Mouse (Mus musculus): ENCODE measurements around the gene Tmem63a. TPM values are rescaled to one million over a fixed set of nuclear protein-coding genes. Genes with fewer than 3 reads are reported as not detected.

The Tmem63a gene
- polyA plus RNA-seq, 1 experiment from 2014 or later: 1.4 TPM

- Histone ChIP-seq H3K9ac (peak overlapping the region; percentile 43), H3K9me3 (no peaks in the 10 kb centered on the region), H3K4me1 (peaks cover 10% of the 10 kb centered on the region), H3K27ac (0 out of 2 replicates have a peak overlapping the region, but pooled peaks have one; percentile 12), H3K36me3 (replicated peaks) (no peaks in the 10 kb centered on the region), H3K4me2 (peak overlapping the region; percentile 96), H3K4me3 (peak overlapping the region; percentile 50), H3K27me3 (replicated peaks) (peaks cover 4% of the 10 kb centered on the region; the same call in 1 of the 2 replicates)
- peak; percentile 89 for ATAC-seq (replicated peaks)
- WGBS: under 1% methylated on average over 22 of the region's 22 CpGs
Measured at GRCm38 (mm10) chr1:181017212-181017711, 75.1 kb downstream of the Tmem63a start.

GRCm38 (mm10) chr1:181017890-181018420, 75.8 kb downstream of the Tmem63a start:
- H3K4me2 ChIP-seq: 0 out of 2 replicates have a peak overlapping the region, but pooled peaks have one; percentile 96
- H3K27me3 ChIP-seq (replicated peaks): peaks cover 4% of the 10 kb centered on the region; the same call in 1 of the 2 replicates
- no peaks in the 10 kb centered on the region for H3K9me3 ChIP-seq
- WGBS: 80% methylated on average over 13 of the region's 13 CpGs
- ATAC-seq (replicated peaks): no peak
- no peaks in the 10 kb centered on the region for H3K36me3 ChIP-seq (replicated peaks)
- H3K9ac ChIP-seq: no peak overlapping the region
- no peak overlapping the region for H3K27ac ChIP-seq
- H3K4me3 ChIP-seq: no peak overlapping the region; the same call in 1 of the 2 replicates
- peaks cover 10% of the 10 kb centered on the region for H3K4me1 ChIP-seq

- 58% methylated on average over 5 of the region's 5 CpGs for WGBS
- Histone ChIP-seq H3K27me3 (replicated peaks) (peaks cover 4% of the 10 kb centered on the region; the same call in 1 of the 2 replicates), H3K27ac (no peak within 1 kb of the TSS), H3K4me1 (peaks cover 10% of the 10 kb centered on the region), H3K9ac (no peak within 1 kb of the TSS), H3K36me3 (replicated peaks) (no peaks in the 10 kb centered on the region), H3K4me3 (no peak within 1 kb of the TSS), H3K9me3 (no peaks in the 10 kb centered on the region), H3K4me2 (no peak within 1 kb of the TSS)
- no peak for ATAC-seq (replicated peaks)
Measured at GRCm38 (mm10) chr1:181020756-181021487, 78.8 kb downstream of the Tmem63a start, which contains the start of gene Ephx1. Gene Ephx1 (minus strand): TSS chr1:181020904.

GRCm38 (mm10) chr1:181021488-181021865, 79.3 kb downstream of the Tmem63a start:
- Histone ChIP-seq H3K27ac (no peak overlapping the region), H3K4me2 (no peak overlapping the region), H3K36me3 (replicated peaks) (no peaks in the 10 kb centered on the region), H3K4me3 (no peak overlapping the region), H3K27me3 (replicated peaks) (peaks cover 4% of the 10 kb centered on the region; the same call in 1 of the 2 replicates), H3K9ac (no peak overlapping the region), H3K4me1 (peaks cover 8% of the 10 kb centered on the region), H3K9me3 (no peaks in the 10 kb centered on the region)
- ATAC-seq (replicated peaks): no peak
- 70% methylated on average over 7 of the region's 7 CpGs for WGBS

- Histone ChIP-seq H3K9me3 (no peaks in the 10 kb centered on the region), H3K4me1 (peaks cover 3% of the 10 kb centered on the region; the same call in 1 of the 2 replicates), H3K9ac (no peak overlapping the region), H3K4me2 (no peak overlapping the region), H3K4me3 (no peak overlapping the region), H3K36me3 (replicated peaks) (no peaks in the 10 kb centered on the region), H3K27ac (no peak overlapping the region), H3K27me3 (replicated peaks) (peaks cover 4% of the 10 kb centered on the region; the same call in 1 of the 2 replicates)
- 17% methylated on average over 1 of the region's 1 CpGs for WGBS
- no peak for ATAC-seq (replicated peaks)
Measured at GRCm38 (mm10) chr1:181022265-181022664, 80.1 kb downstream of the Tmem63a start.

Other genes starting within 250 kb of the Tmem63a start
- 0.28 and 0.35 TPM in 2 replicates for gene Mixl1, start 245.3 kb upstream of the Tmem63a start, polyA plus RNA-seq (2015; fragmentation: Nextera tagmentation; extraction: Ambion mirVana)
- 23.9 and 25.8 TPM in 2 replicates for gene Acbd3, start 216.3 kb upstream of the Tmem63a start, polyA plus RNA-seq (2015; fragmentation: Nextera tagmentation; extraction: Ambion mirVana)
- gene H3f3a, start 128.4 kb upstream of the Tmem63a start, polyA plus RNA-seq (2015; fragmentation: Nextera tagmentation; extraction: Ambion mirVana): 3,070 and 3,123 TPM in 2 replicates
- gene Sde2, start 91.2 kb upstream of the Tmem63a start, polyA plus RNA-seq (2015; fragmentation: Nextera tagmentation; extraction: Ambion mirVana): 29.0 and 30.9 TPM in 2 replicates
- gene Lefty2, start 49.2 kb upstream of the Tmem63a start, polyA plus RNA-seq (2015; fragmentation: Nextera tagmentation; extraction: Ambion mirVana): 2.4 and 2.5 TPM in 2 replicates
- gene Pycr2, start 38.1 kb upstream of the Tmem63a start, polyA plus RNA-seq (2015; fragmentation: Nextera tagmentation; extraction: Ambion mirVana): 76.7 and 79.8 TPM in 2 replicates
- 0.22 and 0.28 TPM in 2 replicates for gene Lefty1, start 7.3 kb upstream of the Tmem63a start, polyA plus RNA-seq (2015; fragmentation: Nextera tagmentation; extraction: Ambion mirVana)
- 5.9 and 6.0 TPM in 2 replicates for gene Ephx1, start 78.6 kb downstream of the Tmem63a start, polyA plus RNA-seq (2015; fragmentation: Nextera tagmentation; extraction: Ambion mirVana)
- not detected in 2 replicates for gene 9130409I23Rik, start 108.9 kb downstream of the Tmem63a start, polyA plus RNA-seq (2015; fragmentation: Nextera tagmentation; extraction: Ambion mirVana)
- 43.7 and 47.1 TPM in 2 replicates for gene Nvl, start 201.9 kb downstream of the Tmem63a start, polyA plus RNA-seq (2015; fragmentation: Nextera tagmentation; extraction: Ambion mirVana)
- gene Cnih4, start 202.3 kb downstream of the Tmem63a start, polyA plus RNA-seq (2015; fragmentation: Nextera tagmentation; extraction: Ambion mirVana): 48.2 and 60.8 TPM in 2 replicates

All from midbrain, embryonic 15.5 days (tissue).